Mouse (Mus musculus) MEL (cell line): Measurements from ENCODE around the gene Mettl23. TPM values are rescaled to one million over a fixed set of nuclear protein-coding genes. Genes with fewer than 3 reads are reported as not detected.

Source experiments
- DNase-seq: peaks from one replicate; pipeline ENCODE4 v3.0.0; 2011; ENCODE audit warnings: low read depth, low spot score
- H3K27ac ChIP-seq: 2 replicates; pipeline ENCODE4 v1.5.1; 2012; ENCODE audit warnings: low read depth, mild to moderate bottlenecking, control low read depth, low read length, moderate library complexity; ENCODE audit not compliant: control insufficient read depth
- H3K27me3 ChIP-seq, 2 experiments: fragments of 150-350 bp in 1 of 2; sonication (generic) in 1 of 2; 2 replicates each; pipeline ENCODE4 v1.6.1; 2012; ENCODE audit warnings: low read length in 2 of 2, mild to moderate bottlenecking in 2 of 2, improper control_type of control experiment in 1 of 2, moderate library complexity in 1 of 2; ENCODE audit not compliant: insufficient read depth in 2 of 2, control insufficient read depth in 1 of 2
- H3K36me3 ChIP-seq, 2 experiments: 2 replicates each; pipeline ENCODE4 v1.6.1; 2012 to 2014; ENCODE audit warnings: low read length in 2 of 2, improper control_type of control experiment in 1 of 2, inconsistent platforms in 1 of 2, mild to moderate bottlenecking in 1 of 2; ENCODE audit not compliant: insufficient read depth in 2 of 2, control insufficient read depth in 1 of 2
- H3K4me1 ChIP-seq, 2 experiments: fragments of 150-350 bp in 1 of 2; sonication (generic) in 1 of 2; 2 replicates each; pipeline ENCODE4 v1.6.1; 2012; ENCODE audit warnings: low read length in 2 of 2, improper control_type of control experiment in 1 of 2, mild to moderate bottlenecking in 1 of 2; ENCODE audit not compliant: insufficient read depth in 2 of 2, control insufficient read depth in 1 of 2
- H3K4me3 ChIP-seq, 2 experiments: fragments of 150-350 bp in 1 of 2; sonication (generic) in 1 of 2; 2 replicates each; pipeline ENCODE4 v1.5.1; 2012; ENCODE audit warnings: low read depth in 2 of 2, low read length in 2 of 2, mild to moderate bottlenecking in 2 of 2, moderate library complexity in 2 of 2, control low read depth in 1 of 2, improper control_type of control experiment in 1 of 2; ENCODE audit not compliant: control insufficient read depth in 1 of 2, insufficient read depth in 1 of 2
- H3K79me2 ChIP-seq: 2 replicates; pipeline ENCODE4 v1.6.1; 2012; ENCODE audit warnings: mild to moderate bottlenecking, low read length, moderate library complexity; ENCODE audit not compliant: control insufficient read depth, poor library complexity, insufficient read depth
- H3K9ac ChIP-seq: 2 replicates; pipeline ENCODE4 v1.6.1; 2012; ENCODE audit warnings: low read depth, mild to moderate bottlenecking, control low read depth, low read length, moderate library complexity; ENCODE audit not compliant: control insufficient read depth, poor library complexity, severe bottlenecking
- H3K9me3 ChIP-seq: fragments of 150-350 bp; sonication (generic); replicated peaks from 2 replicates; pipeline ENCODE4 v1.6.1; 2012; ENCODE audit warnings: mild to moderate bottlenecking, low read length, improper control_type of control experiment, moderate library complexity; ENCODE audit not compliant: insufficient read depth
- CHD1 ChIP-seq: IDR thresholded peaks from 2 replicates; pipeline ENCODE4 v1.6.1; 2012; ENCODE audit warnings: low read depth, mild to moderate bottlenecking, inconsistent platforms, low read length, improper control_type of control experiment
- CHD2 ChIP-seq: IDR thresholded peaks from 2 replicates; pipeline ENCODE4 v1.6.1; 2011; ENCODE audit warnings: low read length, improper control_type of control experiment
- CTCF ChIP-seq, 3 experiments: IDR thresholded peaks in 2 of 3; conservative IDR thresholded peaks in 1 of 3; 2 replicates each; pipeline ENCODE4 v1.5.1; 2011 to 2012; ENCODE audit warnings: low read length in 3 of 3, low read depth in 2 of 3, mild to moderate bottlenecking in 2 of 3, improper control_type of control experiment in 1 of 3, inconsistent platforms in 1 of 3, mixed read lengths in 1 of 3, moderate library complexity in 1 of 3; ENCODE audit not compliant: control insufficient read depth in 1 of 3, insufficient read depth in 1 of 3, poor library complexity in 1 of 3, severe bottlenecking in 1 of 3
- ELF1 ChIP-seq: IDR thresholded peaks from 2 replicates; pipeline ENCODE4 v1.6.1; 2014; ENCODE audit warnings: low read depth, mild to moderate bottlenecking, inconsistent platforms, low read length, improper control_type of control experiment, moderate library complexity
- GATA1 ChIP-seq: IDR thresholded peaks from 2 replicates; pipeline ENCODE4 v1.6.1; 2011; ENCODE audit warnings: low read depth, low read length, improper control_type of control experiment
- HCFC1 ChIP-seq: IDR thresholded peaks from 2 replicates; pipeline ENCODE4 v1.6.1; 2012; ENCODE audit warnings: low read depth, mild to moderate bottlenecking, inconsistent platforms, low read length, improper control_type of control experiment, moderate library complexity
- MAX ChIP-seq: IDR thresholded peaks from 2 replicates; pipeline ENCODE4 v1.6.1; 2011; ENCODE audit warnings: low read length, improper control_type of control experiment
- MAZ ChIP-seq: IDR thresholded peaks from 2 replicates; pipeline ENCODE4 v1.6.1; 2012; ENCODE audit warnings: low read depth, mild to moderate bottlenecking, inconsistent platforms, low read length, improper control_type of control experiment
- MYC ChIP-seq: IDR thresholded peaks from 2 replicates; pipeline ENCODE4 v1.6.1; 2011; ENCODE audit warnings: low read depth, mild to moderate bottlenecking, low read length, improper control_type of control experiment, moderate library complexity
- NELFE ChIP-seq: IDR thresholded peaks from 2 replicates; pipeline ENCODE4 v1.6.1; 2011; ENCODE audit warnings: low read depth, low read length, improper control_type of control experiment
- NRF1 ChIP-seq: IDR thresholded peaks from 2 replicates; pipeline ENCODE4 v1.6.1; 2014; ENCODE audit warnings: low read depth, mild to moderate bottlenecking, inconsistent platforms, low read length, improper control_type of control experiment, moderate library complexity; ENCODE audit not compliant: poor library complexity, insufficient read depth, severe bottlenecking
- POLR2A ChIP-seq, 2 experiments: IDR thresholded peaks; 2 replicates each; pipeline ENCODE4 v1.6.1; 2011 to 2012; ENCODE audit warnings: low read length in 2 of 2, mild to moderate bottlenecking in 2 of 2, control low read depth in 1 of 2, improper control_type of control experiment in 1 of 2, low read depth in 1 of 2, moderate library complexity in 1 of 2; ENCODE audit not compliant: control insufficient read depth in 1 of 2, insufficient read depth in 1 of 2, poor library complexity in 1 of 2
- POLR2AphosphoS2 ChIP-seq: IDR thresholded peaks from 2 replicates; pipeline ENCODE4 v1.6.1; 2011; ENCODE audit warnings: low read length, improper control_type of control experiment
- POLR2AphosphoS5 ChIP-seq: IDR thresholded peaks from 2 replicates; pipeline ENCODE4 v1.6.1; 2012; ENCODE audit warnings: low read depth, borderline replicate concordance, mild to moderate bottlenecking, inconsistent platforms, low read length, moderate library complexity, mixed read lengths
- RCOR1 ChIP-seq: IDR thresholded peaks from 2 replicates; pipeline ENCODE4 v1.6.1; 2012; ENCODE audit warnings: low read depth, mild to moderate bottlenecking, inconsistent platforms, low read length, improper control_type of control experiment
- SIN3A ChIP-seq: IDR thresholded peaks from 2 replicates; pipeline ENCODE4 v1.6.1; 2012; ENCODE audit warnings: low read length, improper control_type of control experiment, inconsistent platforms
- SMC3 ChIP-seq: IDR thresholded peaks from 2 replicates; pipeline ENCODE4 v1.6.1; 2011; ENCODE audit warnings: low read depth, low read length, improper control_type of control experiment
- TBP ChIP-seq: IDR thresholded peaks from 2 replicates; pipeline ENCODE4 v1.8.0; 2011; ENCODE audit warnings: low read depth, low read length, improper control_type of control experiment
- UBTF ChIP-seq: IDR thresholded peaks from 2 replicates; pipeline ENCODE4 v1.6.1; 2012; ENCODE audit warnings: low read depth, mild to moderate bottlenecking, inconsistent platforms, low read length, improper control_type of control experiment, moderate library complexity, borderline replicate concordance; ENCODE audit not compliant: insufficient read depth
- ZMIZ1 ChIP-seq: IDR thresholded peaks from 2 replicates; pipeline ENCODE4 v1.6.1; 2012; ENCODE audit warnings: low read depth, mild to moderate bottlenecking, inconsistent platforms, low read length, improper control_type of control experiment, moderate library complexity
- ZNF384 ChIP-seq: IDR thresholded peaks from 2 replicates; pipeline ENCODE4 v1.6.1; 2012; ENCODE audit warnings: low read depth, mild to moderate bottlenecking, inconsistent platforms, low read length, improper control_type of control experiment
- polyA plus RNA-seq, 2 experiments: library from polyadenylated mRNA; stranded (reverse) in 1 of 2; unstranded in 1 of 2; fragments of >175 nt in 1 of 2; fragments of >200 nt in 1 of 2; gene quantifications; 2 replicates each; pipeline versions ENCODE4 v1.2.1 to v1.2.4; 2012; ENCODE audit warnings: low replicate concordance in 2 of 2, low read depth in 1 of 2; ENCODE audit not compliant: insufficient read length in 2 of 2, insufficient read depth in 1 of 2, missing spikeins in 1 of 2
- total RNA-seq: library from RNA; depleted of rRNA; stranded (reverse); fragments of 300-350 nt; gene quantifications from 2 replicates; pipeline ENCODE4 v1.2.3, GENCODE M21; 2012

Mettl23 gene
- total and polyA plus RNA-seq, 3 experiments: 58.5 to 69.9 TPM; not detected in 1

- peak; percentile 58 for TF ChIP-seq TBP
- peak; percentile 94 for TF ChIP-seq HCFC1
- TF ChIP-seq CTCF (IDR thresholded peaks at IDR 0.05 in 2 of 3, conservative IDR thresholded peaks at IDR 0.05 in 1 of 3; ENCODE audit: control insufficient read depth in 1 of 3, insufficient read depth in 1 of 3, low read depth in 2 of 3, low read length in 3 of 3, poor library complexity in 1 of 3, severe bottlenecking in 1 of 3): 0 out of 6 replicates have a peak, but pooled peaks of 1 of the 3 experiments have one; percentile 1
- TF ChIP-seq POLR2A (IDR thresholded peaks at IDR 0.05; ENCODE audit: control insufficient read depth in 1 of 2, insufficient read depth in 1 of 2, low read depth in 1 of 2, low read length in 2 of 2, poor library complexity in 1 of 2): peak; percentile 59 to 86
- peak; percentile 96 for TF ChIP-seq MYC
- TF ChIP-seq POLR2AphosphoS2: peak; percentile 79
- TF ChIP-seq, all 39 proteins: peak for 17
Measured at GRCm38 (mm10) chr11:116843261-116844233, at the start of gene Mettl23, which contains the start of gene Jmjd6 (continued).

GRCm38 (mm10) chr11:116799364-116799763 lies 43.7 kb upstream of the Mettl23 start:
- H3K36me3 ChIP-seq: no peaks in the 10 kb centered on the region
- no peak overlapping the region for H3K27ac ChIP-seq
- H3K4me3 ChIP-seq: no peak overlapping the region
- DNase-seq: no peak
- TF ChIP-seq ZMIZ1: no peak
- no peak for TF ChIP-seq MAZ
- TF ChIP-seq UBTF: no peak
- no peak for TF ChIP-seq MYC
- no peak for TF ChIP-seq ZNF384
- TF ChIP-seq ELF1: no peak
- TF ChIP-seq SIN3A: no peak
- TF ChIP-seq POLR2AphosphoS5: no peak
- no peak for TF ChIP-seq GATA1
- H3K9me3 ChIP-seq: no peaks in the 10 kb centered on the region
- H3K9ac ChIP-seq: no peak overlapping the region
- no peaks in the 10 kb centered on the region for H3K79me2 ChIP-seq
- H3K27me3 ChIP-seq: peaks cover 3 to 8% of the 10 kb centered on the region in 2 experiments; a peak in 3 of 4 replicates
- no peaks in the 10 kb centered on the region for H3K4me1 ChIP-seq

DNA sequence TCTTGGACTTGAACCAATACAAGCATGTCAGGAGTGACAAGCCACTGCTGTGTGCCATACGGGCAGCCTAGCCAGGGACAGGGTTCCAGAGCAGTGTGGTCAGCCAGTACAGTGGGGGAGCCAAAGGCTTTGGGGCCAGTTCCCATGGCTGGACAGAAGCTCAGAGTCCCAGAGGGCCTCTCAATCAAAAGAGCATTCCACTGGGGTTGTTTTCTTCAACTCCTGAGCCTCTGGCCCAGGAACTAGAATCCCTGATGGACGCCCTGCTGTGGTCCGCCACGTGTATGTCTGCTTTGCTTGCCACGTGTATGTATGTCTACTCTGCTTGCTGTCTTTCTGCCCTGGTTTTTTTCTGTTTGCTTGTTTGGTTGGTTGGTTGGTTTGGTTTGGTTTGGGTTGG lies 42.0 kb upstream of the Mettl23 start:
- Histone ChIP-seq H3K4me1 (no peaks in the 10 kb centered on the region), H3K4me3 (no peak overlapping the region), H3K27ac (no peak overlapping the region), H3K9ac (no peak overlapping the region), H3K27me3 (peaks cover 0 to 8% of the 10 kb centered on the region in 2 experiments; a peak in 1 of 4 replicates), H3K79me2 (no peaks in the 10 kb centered on the region), H3K36me3 (no peaks in the 10 kb centered on the region), H3K9me3 (no peaks in the 10 kb centered on the region)
- no peak for DNase-seq
- TF ChIP-seq CHD2 (no peak), MAX (no peak), CTCF (IDR thresholded peaks at IDR 0.05 in 2 of 3, conservative IDR thresholded peaks at IDR 0.05 in 1 of 3; ENCODE audit: control insufficient read depth in 1 of 3, insufficient read depth in 1 of 3, low read depth in 2 of 3, low read length in 3 of 3, poor library complexity in 1 of 3, severe bottlenecking in 1 of 3) (no peak), SMC3 (no peak), RCOR1 (no peak), NRF1 (no peak), NELFE (no peak), CHD1 (no peak), ZMIZ1 (no peak), POLR2AphosphoS5 (no peak)
